Mouse (Mus musculus) brain, embryonic 14.5 days (tissue): ENCODE results near the gene Gpam.

ENCODE experiments used
- CTCF ChIP-seq: fragments of 200-500 bp; IDR thresholded peaks from 2 replicates; pipeline ENCODE4 v1.5.1; 2012; ENCODE audit warnings: inconsistent platforms, mild to moderate bottlenecking, moderate library complexity, borderline replicate concordance; ENCODE audit not compliant: insufficient read depth, insufficient read length; ENCODE audit errors: extremely low read depth
- POLR2A ChIP-seq: fragments of 200-500 bp; IDR thresholded peaks from 2 replicates; pipeline ENCODE4 v1.6.1; 2012; ENCODE audit warnings: mild to moderate bottlenecking, inconsistent platforms, borderline replicate concordance; ENCODE audit not compliant: poor library complexity, insufficient read depth, insufficient read length, severe bottlenecking; ENCODE audit errors: extremely low read depth

DNA sequence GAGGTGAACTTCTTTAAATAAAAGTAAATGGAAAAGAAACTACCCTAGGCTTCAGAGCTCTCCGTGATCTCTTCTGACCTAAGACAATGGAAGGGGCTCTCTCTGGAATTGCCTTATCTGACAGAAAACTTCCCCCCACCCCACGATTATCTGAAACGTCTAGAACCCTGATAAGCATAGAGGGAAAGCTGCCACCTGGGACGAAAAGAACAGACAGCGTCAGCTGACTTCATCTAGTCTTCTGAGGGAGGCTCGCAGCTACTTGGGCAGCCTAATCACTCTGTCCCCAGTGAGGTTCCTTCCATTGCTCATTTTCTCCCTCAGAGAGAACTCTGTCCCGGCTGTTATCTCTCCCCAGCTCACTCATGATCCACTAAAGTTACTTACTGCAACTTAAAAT, 36.9 kb downstream of the Gpam start:
- TF ChIP-seq CTCF: no peak
- no peak for TF ChIP-seq POLR2A
